Mouse (Mus musculus) adrenal gland, postnatal 25 days (tissue): Measurements from ENCODE around the gene Gdpd1. TPM values are rescaled to one million over a fixed set of nuclear protein-coding genes. Genes with fewer than 3 reads are reported as not detected.
"Not testable (repeated sequence)": the region's sequence is repeated elsewhere in the genome, so short reads cannot be mapped to it uniquely, and the experiment has no call there.

Experiments used
- DNase-seq: peaks from one replicate; pipeline ENCODE4 v3.0.0; 2021; ENCODE audit warnings: mixed read lengths
- total RNA-seq: library from RNA; stranded (reverse); gene quantifications from 2 replicates; pipeline ENCODE4 v1.2.3, GENCODE M21; 2021

Gene Gdpd1
- total RNA-seq, 1 experiment from 2014 or later = 4.8 TPM

DNA sequence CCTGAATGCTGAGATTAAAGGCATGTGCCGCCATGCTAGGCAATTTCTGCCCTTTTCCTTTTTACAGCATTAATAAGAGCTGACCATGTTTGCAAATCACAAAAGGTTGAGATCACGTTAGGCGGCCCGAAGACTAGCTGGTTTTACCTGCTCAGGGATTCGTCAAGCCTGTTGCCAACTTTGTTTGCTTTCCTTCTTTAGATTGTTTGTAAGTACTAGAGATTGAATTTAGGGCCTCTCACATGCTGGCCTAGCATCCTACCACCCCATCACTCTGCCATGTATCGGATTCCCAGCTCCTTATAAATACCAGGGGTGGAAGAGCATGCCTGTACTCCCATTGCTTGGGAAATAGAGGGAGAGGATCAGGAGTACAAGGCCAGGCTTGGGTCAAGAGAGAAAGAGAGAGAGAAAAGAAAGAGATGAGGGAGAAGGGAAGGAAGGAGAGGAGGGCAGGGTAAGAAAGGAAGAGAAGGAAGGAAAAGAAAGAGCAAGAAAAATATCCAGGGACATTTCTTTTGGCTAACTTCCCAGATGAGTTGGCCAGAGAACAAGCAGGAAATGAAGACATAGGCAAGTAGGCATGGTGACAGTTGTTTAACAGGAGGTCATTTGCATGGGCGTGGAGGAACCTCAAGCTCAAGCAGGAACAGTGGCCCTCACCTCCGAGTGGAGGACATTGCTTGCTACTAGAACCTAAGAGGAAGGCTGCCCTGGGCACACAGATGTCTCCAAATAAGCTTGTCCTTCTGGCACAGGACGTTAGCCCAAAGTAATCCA is 47.6 kb downstream of the Gdpd1 start:
- no peak for DNase-seq

DNA sequence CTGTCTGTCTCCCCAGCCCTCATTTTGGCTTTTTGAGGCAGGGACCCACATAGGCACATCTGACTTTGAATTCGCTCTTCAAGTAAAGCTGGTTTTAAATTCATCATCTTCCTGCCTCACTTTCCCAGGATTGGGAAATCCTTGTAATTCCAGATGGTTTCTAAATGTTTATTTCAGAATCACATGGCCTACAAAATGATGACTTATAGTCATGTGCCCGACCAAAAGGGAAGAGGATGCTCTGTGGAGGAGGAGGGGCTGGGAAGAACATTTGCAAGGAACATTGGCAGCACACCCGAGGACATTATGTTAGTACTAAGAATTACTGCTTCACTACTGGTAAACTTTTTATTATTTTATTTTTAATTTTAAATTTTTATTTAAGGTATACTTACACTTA is 48.5 kb downstream of the Gdpd1 start:
- no peak for DNase-seq

DNA sequence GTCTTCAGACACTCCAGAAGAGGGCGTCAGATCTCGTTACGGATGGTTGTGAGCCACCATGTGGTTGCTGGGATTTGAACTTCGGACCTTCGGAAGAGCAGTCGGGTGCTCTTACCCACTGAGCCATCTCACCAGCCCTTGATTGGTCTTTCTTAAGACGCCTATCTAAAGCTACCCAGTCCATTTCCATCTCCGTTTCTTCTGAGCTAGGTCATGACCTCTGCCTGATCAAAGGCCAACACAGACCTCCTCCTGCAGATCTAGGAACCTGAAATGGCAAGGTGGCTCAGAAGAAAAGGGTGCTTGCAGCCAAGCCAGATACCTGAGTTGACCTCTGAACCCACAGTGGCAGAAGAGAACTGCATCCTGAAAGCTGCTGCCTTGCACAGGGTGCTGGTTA is 50.6 kb downstream of the Gdpd1 start:
- DNase-seq = not testable (repeated sequence)

DNA sequence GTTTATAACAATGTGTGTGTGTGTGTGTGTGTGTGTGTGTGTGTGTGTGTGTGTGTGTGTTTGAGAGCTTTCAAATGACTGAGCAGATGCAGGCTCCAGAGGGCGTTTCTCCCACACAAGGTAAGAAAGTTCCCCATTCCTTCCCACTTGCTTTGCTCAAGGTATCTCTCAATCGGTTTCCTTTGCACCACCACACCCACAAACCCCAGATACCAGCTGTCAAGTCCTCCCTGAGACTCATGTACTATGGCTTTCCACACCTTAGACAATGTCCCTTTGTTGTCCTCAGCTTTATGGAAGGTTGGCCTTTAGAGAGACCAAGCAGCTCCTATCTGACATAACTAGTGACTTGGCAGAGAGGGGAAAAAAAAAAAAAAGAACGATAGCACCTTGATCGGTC is 51.1 kb downstream of the Gdpd1 start:
- no peak for DNase-seq

DNA sequence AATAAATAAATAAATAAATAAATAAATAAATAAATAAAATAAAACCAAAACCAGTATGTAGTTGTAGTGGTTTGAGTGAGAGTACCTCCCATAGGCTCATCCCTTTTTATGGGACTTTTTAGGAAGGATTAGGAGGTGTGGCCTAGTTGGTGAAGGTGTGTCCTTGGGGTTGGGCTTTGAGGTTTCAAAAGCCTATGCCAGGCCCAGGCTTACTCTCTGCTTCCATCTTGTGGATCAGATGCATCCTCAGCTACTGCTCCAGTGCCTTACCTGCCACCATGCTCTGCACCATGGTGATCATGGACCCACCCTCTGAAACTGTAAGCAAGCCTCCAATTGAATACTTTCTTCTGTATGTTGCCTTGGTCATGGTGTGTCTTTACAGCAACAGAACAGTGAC is 52.3 kb downstream of the Gdpd1 start:
- DNase-seq = no peak

DNA sequence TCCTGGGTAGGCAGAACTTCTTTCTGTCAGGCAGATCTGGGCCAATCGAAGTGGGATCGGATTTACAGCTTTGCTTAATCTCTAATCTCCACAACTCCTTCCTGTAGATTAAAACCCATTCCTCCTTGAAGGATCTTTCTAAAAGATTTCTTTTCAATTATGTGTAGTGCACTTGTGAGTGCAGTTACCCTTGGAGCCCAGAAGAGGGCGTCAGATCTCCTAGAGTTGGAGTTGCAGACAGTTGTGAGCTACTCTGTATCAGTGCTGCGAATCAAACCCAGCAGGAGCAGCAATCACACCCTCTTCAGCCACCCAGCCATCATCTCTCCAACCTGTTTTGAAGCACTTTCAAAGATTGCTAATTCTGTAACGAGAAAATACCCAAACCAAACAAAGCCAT is 53.4 kb downstream of the Gdpd1 start:
- no peak for DNase-seq

DNA sequence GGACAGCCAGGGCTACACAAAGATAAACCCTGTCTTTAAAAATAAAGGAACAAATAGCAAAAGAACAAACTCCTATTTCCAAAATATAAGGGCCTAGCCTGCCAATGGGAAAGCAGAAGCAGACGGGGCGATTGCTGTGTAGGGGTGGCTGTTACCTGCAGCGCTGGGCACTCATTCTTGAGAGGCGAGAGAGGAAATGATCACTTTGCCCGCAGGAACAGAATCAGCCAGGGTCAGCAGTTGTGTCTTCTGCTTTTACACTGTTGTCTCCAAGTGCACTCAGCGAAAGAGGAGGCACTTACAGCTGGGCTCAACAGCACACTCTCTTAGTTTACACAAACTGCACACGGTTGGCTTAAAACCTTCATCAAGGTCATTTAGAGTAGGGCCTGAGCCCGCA is 54.4 kb downstream of the Gdpd1 start:
- DNase-seq = no peak

DNA sequence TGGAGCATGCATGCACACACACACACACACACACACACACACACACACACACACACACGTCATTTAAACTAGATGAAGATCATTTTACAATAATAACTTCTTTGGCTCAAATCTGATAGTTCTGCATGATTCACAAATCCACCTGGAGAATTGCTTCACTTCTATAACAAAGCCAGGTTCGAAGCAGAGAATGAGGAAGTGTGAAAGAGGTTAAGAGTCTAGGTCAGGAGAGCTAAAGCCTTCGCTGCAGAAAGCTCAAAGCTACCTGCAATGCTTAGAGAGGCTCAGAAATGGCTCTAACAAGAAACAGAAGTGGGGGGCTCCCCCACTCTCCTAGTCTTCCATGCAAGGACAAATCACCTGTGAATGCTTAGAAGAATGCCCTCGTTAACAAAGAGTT is 55.8 kb downstream of the Gdpd1 start:
- no peak for DNase-seq

DNA sequence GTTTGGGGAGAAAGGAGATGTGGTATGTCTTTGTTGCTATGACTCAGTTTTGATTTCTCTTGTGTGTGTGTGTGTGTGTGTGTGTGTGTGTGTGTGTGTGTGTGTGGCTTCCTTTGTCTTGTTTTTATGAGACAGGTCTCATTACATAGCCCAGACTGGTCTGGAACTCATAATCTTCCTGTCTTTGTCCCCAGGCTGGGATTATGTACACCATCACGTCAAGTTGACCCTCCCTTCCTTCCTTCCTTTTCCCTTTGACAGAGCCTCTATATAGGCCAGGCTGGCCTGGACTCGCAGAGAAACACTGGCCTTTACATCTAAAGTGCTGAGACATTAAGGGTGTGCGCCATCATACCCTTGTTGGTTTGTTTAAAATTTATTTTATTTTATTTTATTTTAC is 58.2 kb downstream of the Gdpd1 start:
- DNase-seq = no peak

DNA sequence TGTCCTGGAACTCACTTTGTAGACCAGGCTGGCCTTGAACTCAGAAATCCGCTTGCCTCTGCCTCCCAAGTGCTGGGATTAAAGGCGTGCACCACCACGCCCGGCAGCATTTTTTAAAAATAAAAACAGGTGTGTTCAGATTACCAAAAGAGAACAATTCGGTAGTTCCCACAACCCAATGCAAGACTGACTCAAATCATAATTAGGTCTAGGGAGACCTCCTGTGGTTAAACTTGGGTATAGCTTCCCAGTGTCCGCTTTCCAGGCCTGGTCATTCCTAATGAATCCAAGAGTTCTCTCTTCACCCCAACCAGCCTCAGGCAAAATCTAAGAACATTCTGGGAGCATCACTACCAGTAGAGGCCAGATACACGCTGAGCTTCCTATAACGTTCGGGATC is 63.4 kb downstream of the Gdpd1 start:
- DNase-seq = peak; percentile 18

DNA sequence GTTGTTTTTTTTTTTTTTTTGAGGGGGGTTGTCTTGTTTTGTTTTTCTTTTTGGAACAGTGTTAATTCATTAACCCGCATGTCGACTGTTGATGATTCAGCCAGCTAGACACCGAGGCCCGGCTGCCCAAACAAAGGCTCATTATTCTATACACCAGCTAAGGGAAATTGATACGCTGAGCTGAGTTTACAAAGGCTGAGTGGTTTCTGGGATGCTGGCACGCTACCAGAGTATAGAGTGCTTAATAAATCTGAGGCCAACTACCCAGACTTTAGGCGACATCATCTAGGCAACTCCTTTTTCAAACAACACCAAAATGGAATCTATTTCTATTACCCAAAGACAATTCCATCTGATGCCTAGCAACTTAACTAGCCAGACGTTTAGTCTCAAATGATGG is 66.5 kb downstream of the Gdpd1 start:
- DNase-seq = no peak

DNA sequence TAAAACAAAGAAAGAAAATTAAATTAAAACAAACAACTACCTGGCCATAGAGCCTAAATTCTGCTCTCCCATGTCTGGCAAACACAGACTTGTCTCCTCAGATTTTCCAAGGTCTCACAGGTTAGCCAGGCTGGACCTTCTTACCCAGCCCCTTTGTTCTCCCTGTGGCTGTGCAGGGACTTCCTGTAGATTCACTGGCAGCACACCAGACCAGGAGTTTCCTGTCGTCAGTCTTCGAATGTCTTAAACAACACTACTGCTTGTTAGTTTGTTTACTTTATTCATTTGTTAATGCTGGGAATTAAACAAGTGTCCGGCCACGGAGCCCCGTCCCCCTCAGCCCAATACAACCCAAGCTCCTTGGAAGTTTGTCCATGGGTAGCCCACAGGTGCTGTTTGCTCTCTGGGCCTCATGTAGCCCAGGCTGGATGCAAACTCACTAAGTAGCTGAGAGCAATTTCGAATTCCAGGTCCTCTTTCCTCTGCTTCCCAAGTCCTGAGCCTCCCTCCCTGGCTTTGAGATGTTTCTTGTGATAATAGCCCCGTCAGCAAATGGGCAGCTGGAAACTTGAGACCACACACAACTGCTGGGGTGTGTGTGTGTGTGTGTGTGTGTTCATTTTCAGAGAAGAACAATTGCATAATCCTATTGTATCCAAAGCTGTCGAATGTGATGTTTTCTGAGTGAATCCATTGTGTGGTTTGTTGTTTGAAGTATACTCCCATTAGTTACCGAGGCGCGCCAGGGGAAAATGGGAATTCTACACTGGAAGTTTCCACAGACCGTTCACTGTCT is 68.7 kb downstream of the Gdpd1 start:
- DNase-seq = no peak

DNA sequence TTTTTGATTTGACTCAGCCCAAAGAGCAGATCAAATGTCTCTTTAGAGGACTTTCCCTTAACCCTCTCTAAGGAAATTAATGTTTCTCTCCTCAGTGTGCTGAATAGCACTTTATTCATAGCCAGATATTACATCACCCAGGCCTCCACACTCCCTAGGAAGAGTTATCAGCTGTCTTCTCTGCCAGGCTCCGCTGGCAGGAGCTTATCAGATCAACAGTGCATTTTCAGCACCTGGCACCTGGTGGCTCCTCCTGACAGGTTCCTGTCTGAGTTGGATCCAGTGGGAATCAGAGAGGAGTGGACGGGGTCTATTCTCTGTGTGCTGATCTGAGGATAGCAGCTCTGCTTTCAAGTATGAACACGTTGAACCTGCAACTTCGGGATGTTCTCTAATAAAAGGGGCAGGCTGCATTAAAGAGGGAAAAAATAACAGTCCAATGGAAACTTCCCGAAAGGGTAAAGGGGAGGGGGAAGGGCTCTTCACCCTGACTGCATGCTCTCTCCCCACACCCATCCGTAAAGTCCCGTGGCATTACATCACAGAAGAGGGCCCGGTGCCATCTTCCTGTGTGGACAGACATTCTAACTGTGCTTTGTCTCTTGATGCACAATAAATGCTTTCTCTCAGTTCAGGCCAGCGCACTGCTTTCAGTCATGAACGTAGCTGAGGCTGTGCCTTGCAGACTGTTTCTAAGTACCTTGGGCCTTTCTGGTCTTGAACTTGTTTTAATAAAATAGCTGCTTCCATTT is 71.6 kb downstream of the Gdpd1 start:
- no peak for DNase-seq

DNA sequence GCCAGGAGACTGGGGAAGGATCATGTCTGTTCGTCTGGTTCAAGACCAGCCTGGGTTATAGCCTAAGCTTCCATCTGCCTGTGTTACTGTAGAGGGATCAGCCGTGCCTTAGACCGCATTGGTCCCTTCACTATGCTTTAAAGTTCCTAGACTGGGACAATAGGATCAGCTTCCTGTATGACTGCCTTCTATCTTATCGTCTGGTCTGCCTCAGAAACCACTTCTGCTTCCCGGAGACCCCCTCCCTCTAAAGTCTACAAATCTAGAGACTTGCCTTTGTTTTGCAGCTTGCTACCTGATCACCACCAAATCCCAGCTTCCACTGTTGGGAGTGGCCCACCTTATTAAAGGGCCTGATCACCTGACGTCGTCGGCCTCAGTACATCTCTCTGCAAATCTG is 72.6 kb downstream of the Gdpd1 start:
- no peak for DNase-seq

DNA sequence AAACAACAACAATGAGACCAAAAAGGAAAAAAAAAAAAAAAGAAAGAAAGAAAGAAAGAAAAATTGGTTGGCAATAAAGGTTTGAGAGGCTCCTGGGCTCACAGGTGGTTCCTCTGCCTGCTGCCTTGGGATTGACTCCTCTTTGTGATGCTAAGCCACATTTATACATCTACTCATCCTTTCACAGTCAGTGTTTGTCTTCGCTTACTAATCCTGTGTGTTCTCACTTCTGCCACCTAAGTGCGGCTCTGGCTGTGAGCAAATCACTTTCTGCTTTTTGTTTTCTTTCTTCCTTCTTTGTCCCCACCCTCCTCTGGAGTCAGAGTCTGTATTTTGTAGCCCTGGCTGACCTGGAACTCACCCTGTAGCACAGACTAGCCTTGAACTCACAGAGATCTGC is 77.6 kb downstream of the Gdpd1 start:
- DNase-seq = no peak

DNA sequence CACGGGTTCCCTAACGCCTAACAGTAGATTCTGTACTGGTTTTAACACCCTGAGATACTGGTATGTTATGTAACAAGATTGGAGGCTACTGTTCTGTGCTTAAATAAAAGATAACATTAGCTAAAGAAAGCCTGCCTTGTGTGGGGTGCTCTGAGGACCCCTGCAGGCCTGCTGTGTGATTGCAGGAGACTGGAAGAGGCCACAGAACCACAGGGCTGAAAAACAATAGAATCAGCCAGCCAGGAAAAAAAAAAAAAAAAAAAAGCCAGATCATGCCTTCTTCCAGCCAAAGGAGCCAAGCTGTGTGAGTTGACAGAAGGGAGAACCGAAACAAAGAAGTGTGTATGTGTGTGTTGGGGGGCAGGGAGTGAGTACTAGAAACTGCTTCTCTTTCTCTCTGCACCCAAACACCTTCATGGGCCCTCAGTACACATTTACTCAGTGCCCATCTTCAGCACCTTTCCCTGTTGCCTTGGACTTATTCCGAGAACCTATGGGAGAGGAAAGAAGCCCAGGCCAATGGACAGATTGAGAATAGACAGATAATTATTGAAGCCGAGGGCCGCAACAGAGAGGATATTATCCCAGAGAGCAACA is 78.1 kb downstream of the Gdpd1 start:
- DNase-seq = peak; percentile 53

DNA sequence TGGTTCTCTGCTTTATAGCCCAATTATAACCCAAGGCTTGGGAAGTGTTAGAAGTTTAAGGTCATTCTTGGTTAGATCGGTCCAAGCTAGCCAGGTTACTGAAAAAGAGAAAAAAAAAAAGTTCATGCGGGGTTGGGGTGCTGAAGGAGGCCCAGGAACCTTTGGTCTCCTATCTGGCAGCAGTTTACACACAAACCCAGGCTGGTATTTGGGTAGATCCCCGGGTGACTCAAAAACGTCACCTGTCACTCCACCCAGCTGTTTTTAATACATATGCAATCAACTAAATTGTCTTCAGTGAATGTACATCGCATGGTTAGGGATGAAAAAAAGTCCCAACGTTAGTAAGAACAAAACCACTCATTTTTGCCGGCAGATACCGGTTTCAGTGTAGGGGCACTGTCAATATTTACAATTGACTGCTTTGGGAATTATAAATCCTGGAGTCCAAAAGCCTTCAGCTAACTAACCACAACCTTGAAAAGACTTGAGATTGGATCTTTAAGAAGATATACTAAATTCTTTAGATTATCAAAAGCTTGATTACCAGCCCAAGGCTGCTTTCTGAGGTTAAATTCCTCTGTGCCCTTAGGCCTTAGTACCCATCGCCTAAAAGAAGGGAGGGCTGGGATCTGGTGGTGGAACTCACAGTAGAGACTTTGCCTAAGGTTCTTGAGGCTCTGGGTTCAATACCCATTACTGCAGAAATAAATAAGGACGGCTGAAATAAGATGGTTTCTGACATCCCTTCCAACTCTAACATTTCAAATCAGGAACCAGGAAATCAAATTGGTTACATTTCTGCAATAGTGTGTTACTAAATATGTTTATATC is 78.9 kb downstream of the Gdpd1 start:
- no peak for DNase-seq

DNA sequence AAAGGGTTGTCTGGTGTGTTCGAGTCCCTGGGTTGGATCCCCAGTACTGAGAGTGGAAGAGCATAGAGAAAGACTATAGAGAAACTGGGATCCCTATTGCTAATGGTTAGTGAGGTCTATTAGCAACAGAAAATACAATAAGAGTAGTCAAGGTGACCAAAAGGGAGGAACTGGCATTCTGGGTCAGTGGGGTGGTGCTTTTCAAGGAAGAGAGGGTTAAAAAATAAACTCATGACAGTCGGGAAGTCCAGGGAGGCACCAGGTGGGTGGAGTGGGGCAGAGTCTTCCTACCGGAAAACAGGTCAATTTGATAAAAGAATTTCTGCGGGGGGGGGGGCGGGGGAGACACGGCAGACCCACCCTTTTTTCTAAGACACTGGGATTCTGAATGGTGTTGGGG is 79.5 kb downstream of the Gdpd1 start:
- DNase-seq = no peak

DNA sequence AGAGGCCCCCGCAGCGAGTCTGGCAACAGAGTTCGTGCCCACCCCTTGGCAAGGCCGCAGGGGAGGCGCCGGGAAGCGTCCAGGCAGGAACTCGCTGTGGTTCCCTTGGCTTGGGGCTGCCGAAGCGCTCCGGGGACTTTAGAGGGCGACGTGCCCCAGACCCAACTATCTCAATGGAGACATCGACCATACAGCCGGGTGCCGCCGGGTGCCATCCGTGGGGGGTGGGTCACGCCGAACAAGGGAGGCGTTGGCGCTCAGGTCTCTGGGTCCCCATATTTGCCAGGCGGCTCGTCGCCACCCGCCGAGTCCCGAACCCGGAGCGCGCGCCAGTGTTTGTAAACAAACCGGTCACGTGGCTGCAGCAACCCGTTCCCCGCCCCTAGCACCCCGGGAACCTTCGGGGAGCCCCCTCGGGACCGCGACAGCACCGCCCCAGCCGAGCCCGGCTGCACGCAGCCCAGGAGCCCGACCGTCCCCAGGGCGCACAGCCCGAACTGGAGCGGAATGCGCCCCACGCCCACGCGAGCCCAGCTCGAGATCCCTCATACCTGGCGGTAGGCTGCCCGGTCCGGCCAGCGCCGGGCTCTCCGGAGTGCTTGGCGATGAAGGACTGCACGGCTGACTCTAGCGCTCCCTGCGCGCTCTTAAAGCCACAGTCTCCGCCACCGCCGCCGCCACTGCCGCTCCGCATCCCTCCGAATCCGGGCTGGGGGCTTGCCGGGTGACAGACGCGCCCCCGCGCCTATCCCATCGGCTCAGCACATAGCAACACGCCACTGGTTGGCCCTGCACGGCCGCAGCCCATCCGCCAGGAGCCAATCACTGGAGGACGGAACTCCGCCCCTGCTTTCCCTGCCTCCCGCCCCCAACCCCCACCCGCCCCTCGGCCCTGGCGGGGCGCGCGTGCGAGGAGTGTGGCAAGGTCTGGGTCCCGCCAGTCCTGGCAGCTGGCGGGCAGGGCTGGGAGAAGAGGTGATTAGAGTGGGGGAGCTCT is 80.5 kb downstream of the Gdpd1 start, which contains the start of gene Ypel2:
Gene Ypel2, minus strand, starts transcription at position 667 of the 997 bp plus-strand sequence.
- peak; percentile 98 for DNase-seq

DNA sequence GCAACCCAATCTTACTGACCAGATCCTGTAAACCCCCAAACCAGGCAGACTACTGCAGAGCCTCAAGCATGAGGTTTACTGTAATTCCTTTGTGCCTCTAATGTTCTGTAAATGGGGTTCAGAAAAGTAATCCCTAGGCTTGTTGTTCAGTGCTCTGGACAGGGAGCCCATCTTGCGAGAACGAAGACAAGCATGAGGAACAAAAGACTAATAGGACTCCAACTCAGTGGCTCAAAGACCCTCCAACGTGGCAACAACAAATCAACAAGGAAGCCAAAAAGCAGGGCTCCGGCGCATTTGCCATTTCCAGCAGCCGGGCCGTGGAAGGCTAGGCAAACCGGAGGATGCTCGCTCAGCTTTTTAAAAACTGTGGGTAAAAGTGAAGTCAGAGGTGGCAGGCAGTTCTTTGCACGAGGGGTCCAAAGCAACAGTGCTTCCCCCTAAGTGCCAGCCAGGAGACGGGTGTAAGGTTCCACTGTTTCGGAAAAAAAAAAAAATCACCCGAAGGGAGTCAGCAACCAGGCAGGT is 81.3 kb downstream of the Gdpd1 start:
- no peak for DNase-seq
